Mouse (Mus musculus): ENCODE data around the gene Crcp.

Gene Crcp

DNA sequence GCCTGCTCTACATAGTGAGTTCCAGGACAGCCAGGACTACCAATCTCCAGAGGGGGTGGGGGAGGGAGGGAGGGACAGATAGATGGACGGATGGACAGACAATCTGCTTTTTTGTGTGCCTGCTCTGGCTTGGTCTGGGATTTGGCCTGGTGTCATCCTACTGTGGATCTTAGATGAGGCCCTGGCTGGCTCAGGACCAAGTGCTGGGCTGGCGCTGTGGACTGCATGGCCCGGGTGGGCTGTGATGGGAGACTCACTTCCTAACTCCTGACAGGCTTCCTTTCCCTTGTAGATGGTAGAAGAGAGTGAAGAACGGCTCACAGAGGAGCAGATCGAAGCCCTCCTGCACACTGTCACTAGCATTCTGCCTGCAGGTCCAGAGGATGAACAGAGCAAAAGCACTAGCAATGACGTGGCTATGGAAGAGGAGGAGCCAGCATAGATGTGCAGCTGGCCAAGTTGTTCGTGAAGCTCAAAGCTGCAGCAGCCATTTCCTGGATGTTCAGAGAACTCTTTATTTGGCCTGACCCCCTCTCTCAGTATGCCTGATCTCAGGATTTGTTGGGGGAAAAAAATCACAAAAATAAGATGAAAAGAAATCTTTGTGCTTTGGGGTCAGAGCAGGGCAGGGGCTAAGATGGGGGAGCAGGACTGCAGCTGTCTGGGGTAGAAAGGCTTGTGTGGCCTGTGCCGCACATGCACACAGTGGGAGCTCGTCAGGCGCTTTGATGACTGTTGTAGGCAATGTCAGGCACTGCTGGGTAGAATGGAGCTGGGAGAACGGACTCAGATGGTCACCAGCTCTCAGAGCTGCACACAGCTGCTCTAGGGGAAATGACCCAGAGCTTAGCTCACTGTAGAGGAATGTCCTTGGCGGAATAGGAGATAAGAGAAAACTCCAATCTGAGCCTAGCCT, 30.6 kb downstream of the Crcp start:
- DNase-seq (ENCODE audit: low read depth), result no peak

DNA sequence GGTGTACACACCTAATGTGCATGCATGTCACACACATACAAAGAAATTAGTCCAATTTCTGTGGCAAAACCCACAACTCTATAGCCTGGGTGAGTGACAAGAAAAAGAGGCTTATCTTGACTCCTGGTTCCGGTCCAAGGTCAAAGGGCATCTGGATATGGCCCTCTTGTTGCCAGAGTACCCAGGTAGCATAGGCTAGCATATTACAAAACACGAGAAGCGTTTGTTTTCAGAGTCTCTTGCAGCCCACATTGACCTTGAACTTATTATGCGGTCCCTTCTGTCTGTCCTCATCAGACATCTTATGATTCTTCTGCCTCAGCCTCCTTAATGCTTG, 31.2 kb downstream of the Crcp start:
- DNase-seq (ENCODE audit: low read depth), result no peak

- no peak for DNase-seq (ENCODE audit: low read depth)
Observed at GRCm38 (mm10) chr5:130062096-130062495, 33.0 kb downstream of the Crcp start.

DNA sequence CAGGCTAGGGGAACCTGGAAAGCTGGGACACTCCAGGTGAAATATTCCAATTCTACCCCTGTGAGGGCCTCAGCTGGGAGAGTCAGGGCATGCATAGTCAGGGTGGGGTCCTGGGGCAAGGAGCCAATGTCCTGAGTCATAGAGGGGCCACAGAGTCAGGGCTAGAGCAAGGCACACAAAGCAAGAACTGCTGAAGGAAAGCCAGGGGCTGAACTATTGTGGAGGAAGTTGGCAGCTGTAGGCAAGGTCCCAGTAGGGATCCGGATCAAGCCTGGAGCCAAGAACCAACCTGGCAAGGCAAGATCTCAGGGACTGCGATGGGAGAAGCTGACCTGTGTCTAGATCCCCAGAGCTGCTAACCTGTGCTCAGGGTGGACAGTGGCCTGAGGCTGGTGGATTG, 34.7 kb downstream of the Crcp start:
- no peak for DNase-seq (ENCODE audit: low read depth)

- DNase-seq (ENCODE audit: low read depth), result no peak
Observed at GRCm38 (mm10) chr5:130065579-130065978, 36.5 kb downstream of the Crcp start.

DNA sequence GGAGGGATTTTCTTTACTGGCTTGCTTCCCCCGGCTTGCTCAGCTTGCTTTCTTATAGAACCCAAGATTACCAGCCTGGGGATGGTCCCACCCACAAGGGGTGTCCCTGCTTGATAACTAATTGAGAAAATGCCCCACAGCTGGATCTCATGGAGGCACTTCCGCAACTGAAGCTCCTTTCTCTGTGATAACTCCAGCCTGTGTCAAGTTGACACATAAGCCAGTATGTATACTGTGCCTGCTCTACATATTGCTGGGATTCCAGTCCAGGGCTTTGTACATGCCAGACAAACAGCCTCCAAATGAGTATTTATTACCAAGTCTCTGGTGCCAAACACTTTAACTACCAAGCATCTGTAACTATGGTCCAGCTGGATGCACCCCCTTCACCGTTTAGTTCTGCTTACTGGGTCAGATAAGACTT, 38.8 kb downstream of the Crcp start:
- no peak for DNase-seq (ENCODE audit: low read depth)

- no peak for DNase-seq (ENCODE audit: low read depth)
Observed at GRCm38 (mm10) chr5:130073026-130073425, 43.9 kb downstream of the Crcp start, which contains the start of gene Tpst1. Gene Tpst1 (plus strand): TSS chr5:130073326.

- DNase-seq (ENCODE audit: low read depth), result no peak
Observed at GRCm38 (mm10) chr5:130074491-130074890, 45.4 kb downstream of the Crcp start.

DNA sequence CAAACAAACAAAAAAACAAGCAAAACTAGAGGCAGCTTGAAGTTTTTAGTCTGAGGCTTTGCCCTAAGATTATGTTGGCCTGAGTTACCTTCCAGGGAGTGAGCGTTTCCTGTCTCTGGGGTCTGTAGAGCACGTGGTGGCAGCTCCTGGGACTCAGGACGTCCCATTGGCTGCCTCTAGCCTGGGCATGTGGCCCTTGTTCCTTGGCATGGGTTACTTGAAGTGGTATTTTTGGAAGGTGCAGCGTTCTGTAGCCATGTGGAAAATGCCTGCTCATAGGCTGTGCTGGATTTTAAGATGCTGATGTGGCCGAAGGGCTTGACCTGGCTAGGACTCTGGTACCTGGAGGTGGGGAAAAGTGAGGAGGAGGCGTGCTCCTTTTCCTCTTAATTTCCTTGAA, 47.3 kb downstream of the Crcp start:
- DNase-seq (ENCODE audit: low read depth), result no peak

GRCm38 (mm10) chr5:130078096-130078833, 49.2 kb downstream of the Crcp start:
- no peak for DNase-seq (ENCODE audit: low read depth)

DNA sequence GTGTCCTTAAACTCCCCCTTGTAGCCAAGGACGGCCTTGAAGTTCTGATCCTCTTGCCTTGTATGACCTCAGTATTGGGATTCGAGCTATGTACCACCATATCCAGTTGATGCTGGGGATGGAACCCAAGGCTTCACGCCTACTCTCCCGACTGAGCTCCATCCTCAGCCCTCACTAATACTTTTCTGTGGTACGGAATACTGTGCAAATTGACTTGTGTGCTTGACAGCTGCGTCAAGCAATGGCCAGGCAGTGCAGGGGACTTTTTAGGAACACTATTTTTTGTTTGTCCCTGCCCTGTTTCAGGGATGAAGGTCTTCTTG, 49.7 kb downstream of the Crcp start:
- DNase-seq (ENCODE audit: low read depth), result no peak

DNA sequence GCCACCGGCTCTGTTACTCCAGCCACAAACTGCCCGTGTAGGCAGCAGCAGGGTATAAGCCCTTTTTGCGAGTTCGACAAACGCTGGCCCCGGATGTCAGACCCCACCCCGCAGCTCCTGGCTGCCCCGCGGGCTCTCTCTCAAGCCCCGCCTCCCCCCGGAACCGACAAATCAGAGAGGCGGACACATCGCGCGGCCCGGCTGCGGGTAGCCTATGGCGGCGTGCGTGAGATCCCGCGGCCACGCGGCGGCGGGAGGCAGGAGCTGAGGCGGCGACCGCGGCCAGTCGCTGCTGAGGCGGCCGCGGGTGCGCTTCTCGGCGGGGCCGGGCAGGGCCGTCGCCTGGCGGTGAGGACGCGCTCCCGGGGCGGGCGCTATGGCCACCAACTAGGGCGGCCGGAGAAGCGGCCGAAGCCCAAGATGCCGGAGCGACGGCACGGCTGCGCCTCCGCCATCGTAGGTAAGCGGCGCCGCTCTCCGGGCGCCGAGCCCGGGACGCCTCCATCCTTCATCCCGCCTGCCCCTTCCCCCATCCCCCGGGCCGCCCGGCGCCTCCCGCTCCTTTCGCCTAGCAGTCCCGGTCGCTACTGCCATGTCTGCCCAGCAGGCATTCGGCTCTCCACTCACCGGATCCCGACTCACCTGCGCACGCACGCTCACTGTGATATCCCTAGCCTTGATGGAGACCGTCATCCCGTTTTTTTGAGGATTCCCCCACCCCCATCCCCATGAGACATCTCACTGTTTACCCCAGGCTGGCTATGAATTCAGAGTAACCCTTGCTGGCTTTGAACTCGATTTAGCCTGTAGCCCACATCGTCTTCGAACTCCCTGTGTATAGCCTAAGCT, 50.3 kb downstream of the Crcp start:
- DNase-seq (ENCODE audit: low read depth), result peak; percentile 71

DNA sequence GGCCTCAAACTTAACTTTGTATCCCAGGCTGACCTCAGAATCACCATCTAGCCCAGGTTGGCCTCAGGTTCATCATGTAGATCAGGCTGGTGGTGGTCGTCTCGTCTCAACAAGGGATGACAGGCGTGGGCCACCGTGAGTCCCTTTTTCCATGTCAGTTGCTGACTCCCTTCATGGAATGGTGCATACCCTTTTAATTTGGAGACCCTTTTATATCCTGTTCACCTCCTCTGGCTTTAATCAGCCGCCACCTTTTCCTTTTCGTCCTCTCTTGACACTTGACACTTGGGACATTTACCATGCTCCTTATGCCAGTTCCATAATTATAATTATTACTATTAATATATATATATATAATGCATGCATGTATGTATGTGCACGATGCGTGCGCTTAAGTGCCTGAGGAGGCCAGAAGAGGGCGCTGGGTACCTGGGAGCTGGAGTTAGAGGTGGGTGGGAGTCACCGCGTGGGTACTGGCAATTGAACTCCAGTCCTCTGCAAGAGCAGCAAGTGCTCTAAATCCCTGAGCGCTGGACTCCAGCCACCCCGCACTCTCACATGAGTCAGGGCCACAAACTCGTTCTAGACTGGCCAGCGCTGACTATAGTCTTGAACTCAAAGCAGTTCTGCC, 51.1 kb downstream of the Crcp start:
- no peak for DNase-seq (ENCODE audit: low read depth)

DNA sequence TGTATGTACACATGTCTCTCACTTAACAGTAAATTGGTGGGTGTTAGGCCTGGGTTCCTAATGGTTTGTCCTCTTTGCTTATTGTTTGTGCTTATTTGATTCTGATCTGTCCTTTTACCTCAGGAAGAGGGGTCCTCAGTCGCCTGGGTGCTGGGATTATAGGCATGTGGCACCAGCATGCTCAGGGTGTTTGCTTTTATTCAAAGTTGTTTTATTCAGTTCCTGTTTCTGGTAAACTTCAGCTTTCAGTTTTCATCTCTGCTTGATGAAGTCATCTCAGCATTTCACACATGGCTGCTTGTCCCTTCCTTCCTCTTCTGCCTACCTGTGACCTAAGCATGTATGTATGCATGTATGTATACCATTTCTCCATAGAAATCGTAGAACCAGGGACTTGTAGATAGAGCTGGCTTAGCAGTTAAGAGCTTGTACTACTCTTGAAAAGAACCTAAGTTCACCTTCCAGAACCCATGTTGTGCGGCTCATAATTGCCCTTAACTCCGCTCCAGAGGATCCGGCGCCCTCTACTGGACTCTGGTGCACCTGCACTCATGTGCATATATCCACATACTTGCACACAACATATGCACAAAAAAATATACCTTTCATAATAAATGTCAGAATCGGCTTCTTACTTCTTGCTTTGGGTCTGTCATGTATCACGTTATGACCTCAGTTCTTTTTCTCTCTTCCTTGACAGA, 52.2 kb downstream of the Crcp start:
- no peak for DNase-seq (ENCODE audit: low read depth)

DNA sequence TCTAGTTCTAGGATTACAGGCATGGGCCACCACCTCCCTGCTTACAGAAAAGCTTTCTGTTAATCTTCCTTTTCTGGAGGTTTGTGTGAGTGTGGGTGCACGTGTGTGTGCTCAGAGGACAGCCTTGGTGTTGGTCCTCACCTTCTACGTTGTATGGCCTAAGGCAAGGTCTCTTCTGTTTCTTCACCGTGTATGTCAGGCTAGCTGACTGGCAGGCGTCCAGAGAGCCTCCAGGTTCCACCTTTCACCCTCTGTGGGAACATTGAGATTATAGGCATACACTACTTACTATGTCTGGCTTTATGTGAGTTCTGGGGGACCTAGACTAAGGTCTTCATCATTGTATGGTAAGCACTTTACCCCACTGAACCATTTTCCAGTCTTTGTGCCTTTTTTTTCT, 53.3 kb downstream of the Crcp start:
- DNase-seq (ENCODE audit: low read depth), result no peak

GRCm38 (mm10) chr5:130084271-130084670, 55.2 kb downstream of the Crcp start:
- DNase-seq (ENCODE audit: low read depth), result no peak

- no peak for DNase-seq (ENCODE audit: low read depth)
Observed at GRCm38 (mm10) chr5:130088008-130088407, 58.9 kb downstream of the Crcp start.

DNA sequence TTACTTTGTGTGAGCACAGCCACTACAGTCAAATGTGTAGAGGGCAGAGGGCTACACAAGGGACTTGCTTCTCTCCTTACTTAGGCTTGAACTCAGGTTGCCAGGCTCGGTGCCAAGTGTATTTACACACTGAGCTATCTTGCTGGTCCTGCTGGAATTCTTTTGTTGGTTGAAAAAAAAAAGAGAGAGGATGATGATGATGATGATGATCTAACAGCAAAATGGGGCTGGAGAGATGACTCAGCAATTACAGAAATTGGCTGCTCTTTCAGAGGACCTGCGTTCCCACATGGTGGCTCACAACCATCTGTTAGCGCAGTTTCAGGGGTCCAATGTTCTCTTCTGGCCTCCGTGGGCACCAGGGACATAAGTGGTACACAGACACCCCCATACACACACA, 59.5 kb downstream of the Crcp start:
- no peak for DNase-seq (ENCODE audit: low read depth)

- no peak for DNase-seq (ENCODE audit: low read depth)
Observed at GRCm38 (mm10) chr5:130089177-130089576, 60.1 kb downstream of the Crcp start.

GRCm38 (mm10) chr5:130089626-130090393, 60.7 kb downstream of the Crcp start:
- no peak for DNase-seq (ENCODE audit: low read depth)

GRCm38 (mm10) chr5:130096754-130097153, 67.7 kb downstream of the Crcp start:
- DNase-seq (ENCODE audit: low read depth), result no peak
